Mouse (Mus musculus): ENCODE data around the gene Zfp799.
"Not testable (repeated sequence)": the region's sequence is repeated elsewhere in the genome, so short reads cannot be mapped to it uniquely, and the experiment has no call there.

The Zfp799 gene

GRCm38 (mm10) chr17:32829540-32830417, at the start of gene Zfp799:
Gene Zfp799 (minus strand): TSS chr17:32830261.
- DNase-seq (ENCODE audit: low read depth, low spot score): peak; percentile 85

- no peak for DNase-seq (ENCODE audit: low read depth, low spot score)
Observed at GRCm38 (mm10) chr17:32878773-32879172, 48.7 kb upstream of the Zfp799 start.

GRCm38 (mm10) chr17:32877471-32878171, 47.6 kb upstream of the Zfp799 start:
- no peak for DNase-seq (ENCODE audit: low read depth, low spot score)

- DNase-seq (ENCODE audit: low read depth, low spot score): no peak
Observed at GRCm38 (mm10) chr17:32872696-32873095, 42.6 kb upstream of the Zfp799 start.

GRCm38 (mm10) chr17:32872091-32872490, 42.0 kb upstream of the Zfp799 start:
- no peak for DNase-seq (ENCODE audit: low read depth, low spot score)

- no peak for DNase-seq (ENCODE audit: low read depth, low spot score)
Observed at GRCm38 (mm10) chr17:32871483-32871882, 41.4 kb upstream of the Zfp799 start.

- DNase-seq (ENCODE audit: low read depth, low spot score): not testable (repeated sequence)
Observed at GRCm38 (mm10) chr17:32867266-32867665, 37.2 kb upstream of the Zfp799 start.

- not testable (repeated sequence) for DNase-seq (ENCODE audit: low read depth, low spot score)
Observed at GRCm38 (mm10) chr17:32856713-32857112, 26.7 kb upstream of the Zfp799 start.

- DNase-seq (ENCODE audit: low read depth, low spot score): no peak
Observed at GRCm38 (mm10) chr17:32851581-32851980, 21.5 kb upstream of the Zfp799 start.

- DNase-seq (ENCODE audit: low read depth, low spot score): no peak
Observed at GRCm38 (mm10) chr17:32841388-32841787, 11.3 kb upstream of the Zfp799 start.

GRCm38 (mm10) chr17:32839083-32839802, 9.2 kb upstream of the Zfp799 start:
- DNase-seq (ENCODE audit: low read depth, low spot score): no peak

GRCm38 (mm10) chr17:32830418-32830782, 339 bp upstream of the Zfp799 start:
- DNase-seq (ENCODE audit: low read depth, low spot score): no peak

- DNase-seq (ENCODE audit: low read depth, low spot score): no peak
Observed at GRCm38 (mm10) chr17:32816074-32816784, 13.8 kb downstream of the Zfp799 start.

GRCm38 (mm10) chr17:32814136-32814535, 15.9 kb downstream of the Zfp799 start:
- DNase-seq (ENCODE audit: low read depth, low spot score): no peak

- no peak for DNase-seq (ENCODE audit: low read depth, low spot score)
Observed at GRCm38 (mm10) chr17:32810648-32811047, 19.4 kb downstream of the Zfp799 start.

GRCm38 (mm10) chr17:32809544-32810374, 20.3 kb downstream of the Zfp799 start, which contains the start of gene Zfp811:
Gene Zfp811 (minus strand): TSS chr17:32809931.
- no peak for DNase-seq (ENCODE audit: low read depth, low spot score)

GRCm38 (mm10) chr17:32808921-32809320, 21.1 kb downstream of the Zfp799 start:
- DNase-seq (ENCODE audit: low read depth, low spot score): no peak

GRCm38 (mm10) chr17:32789244-32789643, 40.8 kb downstream of the Zfp799 start:
- DNase-seq (ENCODE audit: low read depth, low spot score): no peak

GRCm38 (mm10) chr17:32788576-32788975, 41.5 kb downstream of the Zfp799 start:
- DNase-seq (ENCODE audit: low read depth, low spot score): no peak

- DNase-seq (ENCODE audit: low read depth, low spot score): peak; percentile 92
Observed at GRCm38 (mm10) chr17:32788094-32788559, 41.9 kb downstream of the Zfp799 start, which contains the start of gene Zfp871. Gene Zfp871 (minus strand): TSS chr17:32788287.
